Mouse (Mus musculus): ENCODE measurements at regions not wholly inside any gene's neighbourhood (a gene's known extent, or its start where the extent isn't known, plus 50 kb on each side); places are given as distances from the start of the nearest gene placed in this dataset.

- TF ChIP-seq CTCF (IDR thresholded peaks at IDR 0.05) (no peak), EP300 (IDR thresholded peaks at IDR 0.05) (no peak)
These were observed 473.0 kb downstream of the Fam19a5 start for GRCm38 (mm10) chr15:88017076-88017475.

All from lung, postnatal 0 days (tissue).